Mouse (Mus musculus) embryonic facial prominence, embryonic 13.5 days (tissue): ENCODE results near the gene Ube2cbp. TPM values are rescaled to one million over a fixed set of nuclear protein-coding genes. Genes with fewer than 3 reads are reported as not detected.

Experiments
- ATAC-seq: fragments of 200-750 bp; cut with Nextera tagmentation; 2 replicates; pipeline ENCODE4 v1.8.0; 2017; ENCODE audit warnings: low read depth; ENCODE audit not compliant: insufficient number of reproducible peaks, insufficient read depth, low FRiP score, low TSS enrichment
- H3K27ac ChIP-seq: fragments of 300-500 bp; sonication (generic); 2 replicates; pipeline ENCODE4 v1.5.1; 2015; ENCODE audit warnings: moderate library complexity, mild to moderate bottlenecking, inconsistent platforms
- H3K27me3 ChIP-seq: fragments of 300-500 bp; sonication (generic); 2 replicates; pipeline ENCODE4 v1.6.1; 2015; ENCODE audit warnings: mild to moderate bottlenecking, inconsistent platforms
- H3K36me3 ChIP-seq: fragments of 300-500 bp; sonication (generic); 2 replicates; pipeline ENCODE4 v1.6.1; 2015; ENCODE audit warnings: mild to moderate bottlenecking, inconsistent platforms
- H3K4me1 ChIP-seq: fragments of 300-500 bp; sonication (generic); 2 replicates; pipeline ENCODE4 v1.6.1; 2015; ENCODE audit warnings: inconsistent platforms
- H3K4me2 ChIP-seq: fragments of 300-500 bp; sonication (generic); 2 replicates; pipeline ENCODE4 v1.6.1; 2015; ENCODE audit warnings: moderate library complexity, mild to moderate bottlenecking, inconsistent platforms
- H3K4me3 ChIP-seq: fragments of 300-500 bp; sonication (generic); 2 replicates; pipeline ENCODE4 v1.5.1; 2015; ENCODE audit warnings: mild to moderate bottlenecking, inconsistent platforms
- H3K9ac ChIP-seq: fragments of 300-500 bp; sonication (generic); 2 replicates; pipeline ENCODE4 v1.6.1; 2015; ENCODE audit warnings: mild to moderate bottlenecking, inconsistent platforms
- H3K9me3 ChIP-seq: fragments of 300-500 bp; sonication (generic); 2 replicates; pipeline ENCODE4 v1.6.1; 2016; ENCODE audit warnings: inconsistent platforms
- WGBS: fragments of 180-500 bp; shearing (Covaris S2); methylation state at CpG from one replicate; pipeline ENCODE4 v1.1.7; 2015; ENCODE audit warnings: mixed read lengths; 5-methylcytosine and 5-hydroxymethylcytosine counted together
- polyA plus RNA-seq: library from polyadenylated mRNA; unstranded; fragments of >200 nt; fragmentation: Nextera tagmentation; extraction: Ambion mirVana; gene quantifications from 2 replicates; pipeline ENCODE4 v1.2.1, GENCODE M21; 2015

Gene Ube2cbp
- polyA plus RNA-seq, 1 experiment from 2014 or later: 5.9 TPM

DNA sequence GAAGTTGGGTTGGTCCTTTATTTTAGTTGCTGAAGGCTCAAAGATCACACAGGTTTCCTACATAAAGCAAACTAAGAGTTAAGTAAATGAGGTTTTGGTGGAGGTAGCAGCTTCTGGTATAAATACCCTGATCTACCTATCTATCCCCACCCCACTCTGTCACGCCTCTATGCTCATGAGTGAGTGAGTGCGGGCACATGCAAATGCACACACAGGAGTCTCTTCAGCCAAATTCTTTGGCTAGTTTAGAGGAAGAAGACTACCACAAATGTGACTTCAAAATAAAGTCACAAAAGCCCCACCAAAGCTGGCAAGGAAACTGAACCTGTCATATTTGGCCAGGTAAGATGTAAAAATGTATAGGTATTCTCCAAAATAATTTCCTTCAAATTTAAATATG, 149.1 kb downstream of the Ube2cbp start:
- no peak overlapping the region for H3K27ac ChIP-seq
- peaks cover 8% of the 10 kb centered on the region; the same call in 1 of the 2 replicates for H3K9me3 ChIP-seq
- no peaks in the 10 kb centered on the region for H3K36me3 ChIP-seq
- no peak overlapping the region for H3K4me3 ChIP-seq
- no peak for ATAC-seq
- no peak overlapping the region for H3K4me2 ChIP-seq
- no peaks in the 10 kb centered on the region for H3K27me3 ChIP-seq
- no peaks in the 10 kb centered on the region for H3K4me1 ChIP-seq
- no peak overlapping the region for H3K9ac ChIP-seq
- WGBS: 86% methylated on average over 2 of the region's 2 CpGs

DNA sequence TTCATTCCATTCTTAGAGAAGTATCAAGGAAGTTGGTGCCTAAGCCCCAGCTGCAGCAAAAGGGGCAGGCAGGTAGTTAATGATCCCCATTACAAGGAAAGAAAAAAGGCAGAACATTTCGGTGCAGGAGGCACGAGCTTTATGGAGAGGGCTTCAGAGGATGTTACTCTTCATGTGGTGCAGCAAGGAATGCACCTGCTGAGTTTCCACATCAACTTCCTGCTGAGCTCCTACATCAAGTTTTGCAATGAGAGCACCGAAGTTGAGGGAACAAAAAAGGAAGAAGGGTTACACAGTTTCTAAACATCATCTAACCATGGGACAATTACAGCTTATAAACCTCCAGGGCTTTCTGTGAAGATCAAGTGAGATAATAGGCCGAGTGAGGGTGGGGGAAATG, 156.1 kb downstream of the Ube2cbp start:
- 50% methylated on average over 4 of the region's 4 CpGs for WGBS
- no peak overlapping the region for H3K27ac ChIP-seq
- ATAC-seq: no peak

DNA sequence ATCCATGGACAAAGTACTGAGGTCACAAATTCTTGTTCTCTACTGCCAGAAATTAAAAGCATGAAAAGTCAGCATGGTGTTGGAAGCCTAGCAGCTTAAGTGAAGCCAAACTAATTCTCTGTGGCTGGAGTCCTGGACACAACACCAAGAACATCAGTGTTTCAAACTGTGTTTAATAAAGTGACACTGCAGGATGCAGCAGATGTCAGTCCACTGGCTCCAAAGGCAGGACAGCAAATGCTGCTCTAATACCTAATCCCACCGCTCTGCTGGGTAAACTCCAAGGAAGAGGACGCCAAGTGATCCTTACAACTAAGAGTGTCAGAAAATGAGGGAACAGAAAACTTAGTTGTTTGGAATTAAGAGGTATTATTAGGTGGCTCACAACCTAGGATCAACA, 158.2 kb downstream of the Ube2cbp start:
- ATAC-seq: no peak

More for the DNA sequence above, 156.1 kb downstream of the Ube2cbp start:
- Histone ChIP-seq H3K27me3 (no peaks in the 10 kb centered on the region), H3K4me3 (no peak overlapping the region), H3K36me3 (no peaks in the 10 kb centered on the region), H3K4me1 (no peaks in the 10 kb centered on the region), H3K4me2 (no peak overlapping the region), H3K9ac (no peak overlapping the region), H3K9me3 (peaks cover 8% of the 10 kb centered on the region; the same call in 1 of the 2 replicates)

DNA sequence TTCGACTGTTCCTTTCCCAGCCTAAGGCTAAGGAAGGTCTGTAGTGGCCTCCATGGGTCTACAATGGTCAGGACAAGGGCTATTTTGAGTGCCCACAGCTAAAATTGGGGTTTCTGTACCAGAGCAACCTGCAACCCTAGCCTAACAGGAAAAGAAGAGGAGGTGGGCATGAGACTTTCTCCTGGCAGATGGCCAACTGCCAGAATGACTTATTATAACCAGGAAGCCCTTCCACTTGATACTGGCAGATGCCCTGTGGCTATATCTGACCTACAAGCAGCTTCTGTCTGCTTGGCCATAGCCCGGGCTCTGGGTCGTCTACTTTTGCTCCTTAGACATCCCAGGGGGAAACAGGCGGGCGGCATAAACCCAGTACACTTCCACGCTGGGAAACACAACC, 163.3 kb downstream of the Ube2cbp start:
- Histone ChIP-seq H3K36me3 (no peaks in the 10 kb centered on the region), H3K9ac (no peak overlapping the region), H3K4me3 (no peak overlapping the region), H3K27me3 (no peaks in the 10 kb centered on the region), H3K9me3 (no peaks in the 10 kb centered on the region), H3K4me1 (no peaks in the 10 kb centered on the region), H3K4me2 (no peak overlapping the region), H3K27ac (no peak overlapping the region)
- 71% methylated on average over 6 of the region's 6 CpGs for WGBS
- no peak for ATAC-seq

More for the DNA sequence above, 158.2 kb downstream of the Ube2cbp start:
- Histone ChIP-seq H3K9ac (no peak overlapping the region), H3K27me3 (no peaks in the 10 kb centered on the region), H3K36me3 (no peaks in the 10 kb centered on the region), H3K27ac (no peak overlapping the region), H3K4me2 (no peak overlapping the region), H3K9me3 (no peaks in the 10 kb centered on the region), H3K4me1 (no peaks in the 10 kb centered on the region), H3K4me3 (no peak overlapping the region)
- WGBS: 91% methylated on average over 2 of the region's 2 CpGs

DNA sequence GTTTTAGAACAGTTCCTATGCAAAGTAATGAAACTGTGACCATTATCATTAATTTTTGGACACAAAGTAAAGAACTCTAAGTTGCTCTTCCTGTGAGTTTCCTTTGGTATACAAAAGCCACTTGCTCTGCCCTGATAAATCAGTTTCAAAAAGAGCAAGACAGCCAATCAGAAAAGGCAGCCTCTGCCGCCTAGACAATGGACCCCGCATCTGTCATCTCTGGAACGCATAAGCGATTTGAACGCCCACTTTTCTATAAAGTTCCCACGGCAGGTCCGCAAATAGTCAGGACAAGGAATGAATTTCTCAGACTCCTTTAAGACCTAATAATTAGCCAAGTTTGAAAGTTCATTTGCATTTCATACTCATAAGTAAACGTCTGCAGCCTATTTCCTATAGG, 166.2 kb downstream of the Ube2cbp start:
- Histone ChIP-seq H3K4me3 (no peak overlapping the region), H3K4me2 (no peak overlapping the region), H3K9me3 (no peaks in the 10 kb centered on the region), H3K27ac (no peak overlapping the region), H3K9ac (no peak overlapping the region), H3K4me1 (no peaks in the 10 kb centered on the region), H3K27me3 (no peaks in the 10 kb centered on the region), H3K36me3 (no peaks in the 10 kb centered on the region)
- ATAC-seq: no peak
- 78% methylated on average over 8 of the region's 8 CpGs for WGBS

DNA sequence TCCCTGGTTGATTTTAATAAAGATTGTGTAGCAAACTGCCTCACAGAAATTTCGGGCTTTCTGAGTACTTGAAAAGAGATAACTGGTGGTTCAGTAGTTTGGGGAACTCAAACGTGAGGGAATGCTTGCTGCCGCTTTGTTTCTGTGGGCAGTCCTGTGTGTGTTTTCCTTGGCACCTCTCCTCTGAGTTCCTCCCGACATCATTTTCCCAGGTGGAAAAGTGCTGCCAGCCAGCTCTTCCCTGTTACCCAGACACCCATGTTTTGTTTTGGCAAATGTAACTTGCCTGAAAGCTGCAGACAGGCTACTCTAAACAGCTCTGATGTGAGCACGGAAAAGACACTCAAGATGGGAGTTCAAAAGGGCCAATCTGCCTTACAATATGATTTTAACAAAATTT, 166.6 kb downstream of the Ube2cbp start:
- Histone ChIP-seq H3K4me3 (no peak overlapping the region), H3K9ac (no peak overlapping the region), H3K9me3 (no peaks in the 10 kb centered on the region), H3K4me2 (no peak overlapping the region), H3K27ac (no peak overlapping the region), H3K4me1 (no peaks in the 10 kb centered on the region), H3K36me3 (no peaks in the 10 kb centered on the region), H3K27me3 (no peaks in the 10 kb centered on the region)
- 49% methylated on average over 5 of the region's 5 CpGs for WGBS
- ATAC-seq: no peak

DNA sequence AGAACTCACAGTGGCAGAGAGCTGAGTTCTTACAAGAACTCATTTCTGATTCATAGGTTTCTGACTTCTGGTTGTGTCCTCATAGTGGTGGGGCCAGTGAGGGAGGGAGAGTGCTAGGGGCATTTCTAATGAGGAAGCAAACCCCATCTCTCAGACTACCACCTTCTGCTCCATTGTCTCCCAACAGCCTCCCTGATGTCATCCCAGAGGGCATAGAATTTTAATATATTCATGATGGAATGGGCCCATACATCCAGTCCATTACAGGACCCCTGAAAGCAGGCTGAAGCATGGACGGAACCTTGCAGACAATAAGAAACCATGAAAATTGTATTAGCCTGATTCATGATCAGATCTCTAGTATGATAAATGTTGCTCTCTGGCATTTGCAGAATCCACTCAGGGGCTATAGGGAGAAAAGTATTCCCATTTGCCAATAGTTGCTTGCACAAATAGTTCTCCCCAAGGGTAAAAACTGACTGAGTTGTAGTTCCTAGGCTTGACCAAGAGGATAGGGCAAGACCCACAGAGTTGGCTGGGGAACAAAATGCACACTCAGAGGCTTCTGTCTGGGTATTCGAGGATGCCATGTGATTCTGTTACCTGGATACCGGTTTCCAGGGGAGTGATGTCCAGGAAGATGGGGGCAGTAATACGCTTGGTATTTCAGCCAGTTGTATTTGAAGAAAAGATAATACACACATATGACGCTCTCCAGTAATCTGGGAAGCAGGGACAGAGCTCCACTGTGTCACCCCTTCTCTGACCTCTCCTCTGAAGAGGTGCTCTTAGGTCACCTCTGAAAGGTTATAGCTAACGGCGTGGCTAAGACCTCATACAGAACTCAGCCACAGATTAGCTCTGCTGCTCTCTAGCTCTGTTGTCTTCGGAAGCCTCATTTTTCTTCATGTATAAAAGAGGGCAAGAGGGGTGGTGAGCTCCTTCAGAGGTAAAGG, 167.8 kb downstream of the Ube2cbp start:
- no peak overlapping the region for H3K4me3 ChIP-seq
- no peaks in the 10 kb centered on the region for H3K9me3 ChIP-seq
- no peak overlapping the region for H3K9ac ChIP-seq
- H3K27me3 ChIP-seq: no peaks in the 10 kb centered on the region
- WGBS: 85% methylated on average over 8 of the region's 8 CpGs
- no peak overlapping the region for H3K4me2 ChIP-seq
- no peak for ATAC-seq
- no peaks in the 10 kb centered on the region for H3K4me1 ChIP-seq
- no peaks in the 10 kb centered on the region for H3K36me3 ChIP-seq
- H3K27ac ChIP-seq: no peak overlapping the region

DNA sequence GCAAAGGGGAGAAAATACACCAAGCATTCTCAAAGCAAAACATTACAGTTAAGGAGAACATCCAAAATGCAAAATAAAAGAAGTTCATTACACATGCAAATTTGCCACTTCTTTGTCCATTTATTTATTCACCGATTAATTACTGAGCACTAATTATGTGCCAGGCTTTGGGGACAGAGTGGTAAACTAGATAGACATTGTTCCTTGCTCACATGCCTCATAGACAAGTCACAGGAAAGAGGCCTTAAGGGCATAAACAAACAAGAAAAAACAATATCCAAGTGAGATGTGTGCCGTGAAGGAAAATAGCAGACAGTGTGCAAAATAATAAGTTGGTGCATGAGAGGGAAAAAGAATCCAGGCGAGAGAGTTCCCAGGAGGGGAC, 177.2 kb downstream of the Ube2cbp start:
- Histone ChIP-seq H3K4me1 (no peaks in the 10 kb centered on the region), H3K36me3 (no peaks in the 10 kb centered on the region), H3K4me2 (no peak overlapping the region), H3K4me3 (no peak overlapping the region), H3K9me3 (peaks cover 7% of the 10 kb centered on the region; the same call in 1 of the 2 replicates), H3K9ac (no peak overlapping the region), H3K27me3 (no peaks in the 10 kb centered on the region), H3K27ac (no peak overlapping the region)
- WGBS: 71% methylated on average over 3 of the region's 3 CpGs
- no peak for ATAC-seq

DNA sequence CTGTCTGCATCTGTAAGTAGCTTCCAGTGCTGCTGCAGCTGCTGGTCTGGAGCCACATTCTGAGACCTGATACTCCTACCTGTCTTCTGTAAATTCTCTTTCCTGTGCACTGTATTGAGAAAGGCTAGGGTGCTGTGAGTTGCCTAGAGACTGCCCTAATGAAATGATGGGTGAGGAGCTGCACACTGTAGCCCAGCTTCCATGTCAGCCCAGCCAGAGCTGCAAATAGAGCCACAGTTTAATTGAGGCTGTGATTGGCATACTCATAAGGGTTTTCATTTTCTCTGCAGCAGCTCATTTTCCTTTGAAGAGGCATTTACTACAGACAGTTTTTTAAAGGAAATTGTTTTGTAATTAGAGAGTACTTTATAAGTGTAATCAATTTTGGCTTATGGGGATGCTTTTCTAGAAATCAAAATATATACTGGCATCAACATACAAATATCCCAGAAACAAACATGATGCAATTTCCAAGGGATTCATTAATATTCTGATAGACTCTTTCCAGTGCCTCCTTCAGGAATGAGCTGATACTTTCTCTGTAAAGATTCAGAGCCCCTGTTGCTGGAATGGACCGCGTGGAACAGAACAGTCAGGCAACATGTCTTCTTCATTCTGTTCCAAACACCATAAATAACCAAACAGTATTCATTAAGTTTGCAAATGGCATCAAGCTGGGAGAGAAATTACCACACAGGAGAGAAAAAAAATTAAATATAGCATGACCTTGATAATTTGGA, 177.8 kb downstream of the Ube2cbp start:
- Histone ChIP-seq H3K27ac (no peak overlapping the region), H3K4me2 (no peak overlapping the region), H3K9me3 (peaks cover 7% of the 10 kb centered on the region; the same call in 1 of the 2 replicates), H3K4me3 (no peak overlapping the region), H3K27me3 (no peaks in the 10 kb centered on the region), H3K4me1 (no peaks in the 10 kb centered on the region), H3K36me3 (no peaks in the 10 kb centered on the region), H3K9ac (no peak overlapping the region)
- whole genome bisulfite sequencing: 97% methylated on average over 2 of the region's 2 CpGs
- no peak for ATAC-seq

DNA sequence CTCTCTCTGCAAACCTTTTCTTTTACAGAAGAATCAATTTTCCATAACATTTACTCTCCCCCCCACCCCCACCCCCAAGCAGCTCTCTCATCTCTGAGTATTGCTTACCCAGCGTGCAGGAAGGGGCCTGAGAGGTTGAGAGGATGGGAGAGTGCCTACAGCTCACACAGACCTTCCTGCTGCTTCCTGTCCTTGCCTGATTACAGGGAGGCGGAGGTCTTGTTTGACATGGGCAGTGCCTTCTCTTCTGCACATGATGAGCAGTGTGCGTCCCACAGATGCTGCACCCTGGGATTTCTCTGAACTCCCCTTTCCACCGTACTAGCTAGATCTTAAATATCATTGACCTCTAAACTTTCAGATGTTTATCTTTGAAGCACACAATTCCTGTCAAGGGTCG, 182.2 kb downstream of the Ube2cbp start:
- no peak for ATAC-seq
- Histone ChIP-seq H3K36me3 (no peaks in the 10 kb centered on the region), H3K9me3 (peaks cover 7% of the 10 kb centered on the region; the same call in 1 of the 2 replicates), H3K4me3 (no peak overlapping the region), H3K4me2 (no peak overlapping the region), H3K4me1 (no peaks in the 10 kb centered on the region), H3K27me3 (no peaks in the 10 kb centered on the region), H3K27ac (no peak overlapping the region), H3K9ac (no peak overlapping the region)
- WGBS: 65% methylated on average over 5 of the region's 5 CpGs

DNA sequence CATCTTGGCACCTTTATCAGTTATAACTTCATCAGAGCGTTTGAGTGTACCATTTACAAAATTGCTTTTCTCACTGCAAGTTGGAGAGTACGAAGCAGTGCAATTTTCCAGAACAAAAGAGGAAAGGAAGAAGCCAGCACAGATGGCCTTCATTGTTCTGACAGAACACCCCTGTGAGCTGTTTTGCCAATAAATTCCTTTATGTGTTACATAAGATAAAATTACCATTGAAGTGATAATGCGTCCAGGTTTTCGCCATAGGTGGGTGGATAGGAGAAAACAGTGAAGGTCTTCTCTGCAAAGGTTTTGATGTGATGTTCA, 183.6 kb downstream of the Ube2cbp start:
- H3K4me1 ChIP-seq: no peaks in the 10 kb centered on the region
- H3K27ac ChIP-seq: no peak overlapping the region
- H3K4me2 ChIP-seq: no peak overlapping the region
- H3K27me3 ChIP-seq: no peaks in the 10 kb centered on the region
- WGBS: 67% methylated on average over 4 of the region's 4 CpGs
- no peak overlapping the region for H3K4me3 ChIP-seq
- no peak overlapping the region for H3K9ac ChIP-seq
- H3K36me3 ChIP-seq: no peaks in the 10 kb centered on the region
- no peak for ATAC-seq
- H3K9me3 ChIP-seq: peaks cover 7% of the 10 kb centered on the region; the same call in 1 of the 2 replicates
